Mouse (Mus musculus) hindbrain, embryonic 16.5 days (tissue): ENCODE data around the gene Ttll12. TPM values are rescaled to one million over a fixed set of nuclear protein-coding genes. Genes with fewer than 3 reads are reported as not detected.
A peak's percentile ranks its signal among the peaks of the same experiment; 100 is the strongest.

Experiments used
- ATAC-seq: fragments of 200-750 bp; cut with Nextera tagmentation; 2 replicates; pipeline ENCODE4 v1.8.0; 2017; ENCODE audit warnings: moderate TSS enrichment, moderate library complexity
- H3K27ac ChIP-seq: fragments of 300-500 bp; sonication (generic); 2 replicates; pipeline ENCODE4 v1.5.1; 2014; ENCODE audit warnings: low read depth, mild to moderate bottlenecking, control low read depth, low read length, moderate library complexity
- H3K27me3 ChIP-seq: fragments of 300-500 bp; sonication (generic); replicated peaks from 2 replicates; pipeline ENCODE4 v1.6.1; 2014; ENCODE audit warnings: low read length; ENCODE audit not compliant: control insufficient read depth, insufficient read depth
- H3K36me3 ChIP-seq: fragments of 300-500 bp; sonication (generic); 2 replicates; pipeline ENCODE4 v1.6.1; 2014; ENCODE audit warnings: mild to moderate bottlenecking, low read length, moderate library complexity, mixed read lengths; ENCODE audit not compliant: control insufficient read depth, insufficient read depth
- H3K4me1 ChIP-seq: fragments of 300-500 bp; sonication (generic); 2 replicates; pipeline ENCODE4 v1.6.1; 2014; ENCODE audit warnings: low read depth, low read length; ENCODE audit not compliant: control insufficient read depth, insufficient read depth
- H3K4me2 ChIP-seq: fragments of 300-500 bp; sonication (generic); 2 replicates; pipeline ENCODE4 v1.6.1; 2014; ENCODE audit warnings: mild to moderate bottlenecking, low read length, control low read depth, moderate library complexity
- H3K4me3 ChIP-seq: fragments of 300-500 bp; sonication (generic); 2 replicates; pipeline ENCODE4 v1.5.1; 2014; ENCODE audit warnings: mild to moderate bottlenecking, low read length, control low read depth, moderate library complexity
- H3K9ac ChIP-seq: fragments of 300-500 bp; sonication (generic); 2 replicates; pipeline ENCODE4 v1.6.1; 2014; ENCODE audit warnings: low read depth, mild to moderate bottlenecking, control low read depth, low read length, moderate library complexity
- H3K9me3 ChIP-seq: fragments of 300-500 bp; sonication (generic); 2 replicates; pipeline ENCODE4 v1.6.1; 2014; ENCODE audit warnings: mild to moderate bottlenecking, low read length, moderate library complexity; ENCODE audit not compliant: control insufficient read depth
- WGBS: fragments of 180-500 bp; shearing (Covaris S2); extraction: QIAGEN DNeasy Blood & Tissue Kit; methylation state at CpG from one replicate; pipeline ENCODE4 v1.1.7; 2014; 5-methylcytosine and 5-hydroxymethylcytosine counted together
- polyA plus RNA-seq: library from polyadenylated mRNA; unstranded; fragments of >200 nt; fragmentation: Nextera tagmentation; extraction: Ambion mirVana; gene quantifications from 2 replicates; pipeline ENCODE4 v1.2.1, GENCODE M21; 2015

Ttll12 gene
- polyA plus RNA-seq, 1 experiment from 2014 or later = 42.6 TPM

DNA sequence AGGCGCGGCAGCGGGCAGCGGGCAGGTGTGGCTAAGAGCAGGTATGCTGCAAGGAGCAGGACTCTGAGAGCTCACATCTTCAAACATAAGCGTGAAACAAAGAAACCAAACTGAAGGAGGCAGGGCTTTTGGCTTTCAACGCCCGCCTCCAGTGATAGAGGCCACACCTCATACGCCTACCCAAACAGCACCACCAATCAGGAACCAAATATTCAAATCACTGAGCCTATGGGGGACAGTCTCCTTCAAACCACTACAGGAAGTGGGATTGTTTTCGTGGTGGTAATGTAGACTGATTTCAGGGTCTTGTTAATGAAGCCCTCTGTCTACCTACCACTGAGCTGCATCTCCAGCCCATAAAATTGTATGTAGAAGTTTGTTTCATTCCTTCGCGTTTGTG lies 25.3 kb downstream of the Ttll12 start:
- ATAC-seq = no peak
- H3K9me3 ChIP-seq = no peaks in the 10 kb centered on the region
- WGBS = 61% methylated on average over 11 of the region's 11 CpGs
- H3K27me3 ChIP-seq = peaks cover 3% of the 10 kb centered on the region; the same call in 1 of the 2 replicates
- no peaks in the 10 kb centered on the region for H3K4me1 ChIP-seq
- no peak overlapping the region for H3K4me3 ChIP-seq
- no peak overlapping the region for H3K27ac ChIP-seq
- H3K36me3 ChIP-seq = 0 out of 2 replicates have a peak, but pooled peaks cover 2% of the 10 kb centered on the region
- no peak overlapping the region for H3K9ac ChIP-seq
- H3K4me2 ChIP-seq = no peak overlapping the region

- peaks cover 9% of the 10 kb centered on the region for H3K4me1 ChIP-seq
- no peak overlapping the region for H3K4me3 ChIP-seq
- H3K9me3 ChIP-seq = no peaks in the 10 kb centered on the region
- peaks cover 6% of the 10 kb centered on the region; the same call in 1 of the 2 replicates for H3K27me3 ChIP-seq
- H3K36me3 ChIP-seq = no peaks in the 10 kb centered on the region
- H3K9ac ChIP-seq = no peak overlapping the region
- no peak for ATAC-seq
- 97% methylated on average over 5 of the region's 5 CpGs for WGBS
- H3K27ac ChIP-seq = no peak overlapping the region
- H3K4me2 ChIP-seq = no peak overlapping the region
Measured at GRCm38 (mm10) chr15:83568544-83568943, 26.4 kb downstream of the Ttll12 start.

GRCm38 (mm10) chr15:83567728-83568127 lies 27.2 kb downstream of the Ttll12 start:
- peaks cover 6% of the 10 kb centered on the region; the same call in 1 of the 2 replicates for H3K27me3 ChIP-seq
- H3K9ac ChIP-seq = no peak overlapping the region
- no peak overlapping the region for H3K4me3 ChIP-seq
- WGBS = 92% methylated on average over 3 of the region's 3 CpGs
- no peak overlapping the region for H3K4me2 ChIP-seq
- H3K27ac ChIP-seq = no peak overlapping the region
- ATAC-seq = no peak
- H3K36me3 ChIP-seq = no peaks in the 10 kb centered on the region
- no peaks in the 10 kb centered on the region for H3K9me3 ChIP-seq
- peaks cover 12% of the 10 kb centered on the region for H3K4me1 ChIP-seq

- no peak overlapping the region for H3K9ac ChIP-seq
- H3K4me3 ChIP-seq = no peak overlapping the region
- H3K27me3 ChIP-seq = peaks cover 6% of the 10 kb centered on the region; the same call in 1 of the 2 replicates
- no peak overlapping the region for H3K4me2 ChIP-seq
- no peak overlapping the region for H3K27ac ChIP-seq
- ATAC-seq = no peak
- WGBS = 72% methylated on average over 5 of the region's 5 CpGs
- peaks cover 12% of the 10 kb centered on the region for H3K4me1 ChIP-seq
- no peaks in the 10 kb centered on the region for H3K36me3 ChIP-seq
- no peaks in the 10 kb centered on the region for H3K9me3 ChIP-seq
Measured at GRCm38 (mm10) chr15:83566006-83566405, 29.0 kb downstream of the Ttll12 start.

DNA sequence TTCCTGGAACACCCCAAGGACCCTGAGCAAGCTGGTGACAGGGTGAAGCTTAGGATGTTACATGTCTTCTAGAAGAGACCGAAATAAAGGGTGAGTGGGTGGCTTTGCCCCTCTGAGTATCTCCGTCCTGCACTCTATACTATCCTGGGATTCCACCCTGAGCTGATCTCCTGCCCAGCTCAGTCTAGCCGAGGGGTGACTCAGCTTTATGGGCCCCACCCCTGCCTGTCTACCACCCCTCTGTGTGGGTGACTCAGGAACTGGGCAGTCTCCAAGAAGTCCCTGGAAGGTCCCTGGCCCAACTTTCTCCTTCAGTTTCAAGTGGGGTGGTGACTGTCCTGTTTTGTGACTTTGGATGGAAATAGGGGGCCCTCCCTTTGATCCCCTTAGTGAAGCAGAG lies 29.5 kb downstream of the Ttll12 start:
- Histone ChIP-seq H3K27ac (no peak overlapping the region), H3K9me3 (no peaks in the 10 kb centered on the region), H3K9ac (no peak overlapping the region), H3K4me3 (no peak overlapping the region), H3K4me2 (no peak overlapping the region), H3K4me1 (peaks cover 12% of the 10 kb centered on the region), H3K27me3 (peaks cover 6% of the 10 kb centered on the region; the same call in 1 of the 2 replicates), H3K36me3 (no peaks in the 10 kb centered on the region)
- no peak for ATAC-seq
- 92% methylated on average over 3 of the region's 3 CpGs for WGBS

GRCm38 (mm10) chr15:83563857-83564651 lies 30.9 kb downstream of the Ttll12 start:
- Histone ChIP-seq H3K9me3 (no peaks in the 10 kb centered on the region), H3K4me2 (peak overlapping the region; percentile 72), H3K27ac (no peak overlapping the region), H3K36me3 (no peaks in the 10 kb centered on the region), H3K9ac (peak overlapping the region; percentile 51), H3K4me1 (peaks cover 12% of the 10 kb centered on the region), H3K27me3 (peaks cover 6% of the 10 kb centered on the region; the same call in 1 of the 2 replicates), H3K4me3 (peak overlapping the region; percentile 41)
- no peak for ATAC-seq
- 3% methylated on average over 27 of the region's 27 CpGs for WGBS

- Histone ChIP-seq H3K9ac (peak within 1 kb of the TSS; percentile 51), H3K4me2 (peak within 1 kb of the TSS; percentile 72), H3K36me3 (no peaks in the 10 kb centered on the region), H3K27me3 (peaks cover 6% of the 10 kb centered on the region; the same call in 1 of the 2 replicates), H3K9me3 (no peaks in the 10 kb centered on the region), H3K27ac (no peak within 1 kb of the TSS), H3K4me3 (peak within 1 kb of the TSS; percentile 41), H3K4me1 (peaks cover 12% of the 10 kb centered on the region)
- under 1% methylated on average over 28 of the region's 28 CpGs for WGBS
- peak; percentile 42; the same call in 1 of the 2 replicates for ATAC-seq
Measured at GRCm38 (mm10) chr15:83563327-83563856, 31.6 kb downstream of the Ttll12 start, which contains the start of the genes Tspo and Mcat. Gene Tspo (plus strand): TSS chr15:83563592. Gene Mcat (minus strand): TSS chr15:83563787.

DNA sequence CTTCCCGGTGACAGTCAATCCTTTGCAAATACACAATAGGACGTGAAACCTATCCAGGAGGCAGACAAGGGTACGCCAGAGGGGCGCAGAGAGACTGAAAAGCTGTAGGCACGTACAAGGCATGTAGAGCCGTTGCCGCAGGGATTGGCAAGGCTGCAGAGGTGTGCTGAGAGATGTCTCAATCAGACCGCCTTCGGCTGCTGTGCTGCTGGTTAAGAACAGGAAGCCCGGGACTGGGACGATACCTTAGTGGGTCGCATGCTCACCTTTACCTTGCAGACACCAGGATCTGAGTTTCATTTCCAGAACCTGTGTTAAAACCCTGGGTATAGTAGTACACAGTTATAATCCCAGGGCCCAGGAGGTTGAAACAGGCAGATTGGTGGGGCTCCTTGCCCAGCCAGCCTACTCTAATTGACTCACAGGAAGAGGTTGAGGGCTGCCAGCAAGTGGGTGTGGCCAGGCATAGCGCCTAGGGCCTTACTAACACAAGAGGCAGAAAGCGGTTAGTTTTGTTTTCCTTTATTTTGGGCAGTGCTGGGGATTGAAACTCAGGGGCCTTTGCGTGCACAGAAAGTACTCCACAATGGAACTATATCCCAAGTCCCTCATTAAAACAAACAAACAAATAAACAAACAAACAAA lies 32.2 kb downstream of the Ttll12 start:
- no peaks in the 10 kb centered on the region for H3K36me3 ChIP-seq
- H3K4me3 ChIP-seq = no peak overlapping the region; the same call in 1 of the 2 replicates
- peak; percentile 63; the same call in 1 of the 2 replicates for ATAC-seq
- H3K9ac ChIP-seq = no peak overlapping the region
- no peak overlapping the region for H3K27ac ChIP-seq
- no peaks in the 10 kb centered on the region for H3K9me3 ChIP-seq
- peaks cover 6% of the 10 kb centered on the region; the same call in 1 of the 2 replicates for H3K27me3 ChIP-seq
- WGBS = 37% methylated on average over 15 of the region's 15 CpGs
- peak overlapping the region; percentile 72 for H3K4me2 ChIP-seq
- peaks cover 12% of the 10 kb centered on the region for H3K4me1 ChIP-seq
